Mouse (Mus musculus): Measurements from ENCODE around the gene Mtcp1. TPM values are rescaled to one million over a fixed set of nuclear protein-coding genes. Genes with fewer than 3 reads are reported as not detected.

Mtcp1 gene
- 9.0 and 10.6 TPM in 2 replicates for polyA plus RNA-seq (2015; fragmentation: Nextera tagmentation; extraction: Ambion mirVana)

DNA sequence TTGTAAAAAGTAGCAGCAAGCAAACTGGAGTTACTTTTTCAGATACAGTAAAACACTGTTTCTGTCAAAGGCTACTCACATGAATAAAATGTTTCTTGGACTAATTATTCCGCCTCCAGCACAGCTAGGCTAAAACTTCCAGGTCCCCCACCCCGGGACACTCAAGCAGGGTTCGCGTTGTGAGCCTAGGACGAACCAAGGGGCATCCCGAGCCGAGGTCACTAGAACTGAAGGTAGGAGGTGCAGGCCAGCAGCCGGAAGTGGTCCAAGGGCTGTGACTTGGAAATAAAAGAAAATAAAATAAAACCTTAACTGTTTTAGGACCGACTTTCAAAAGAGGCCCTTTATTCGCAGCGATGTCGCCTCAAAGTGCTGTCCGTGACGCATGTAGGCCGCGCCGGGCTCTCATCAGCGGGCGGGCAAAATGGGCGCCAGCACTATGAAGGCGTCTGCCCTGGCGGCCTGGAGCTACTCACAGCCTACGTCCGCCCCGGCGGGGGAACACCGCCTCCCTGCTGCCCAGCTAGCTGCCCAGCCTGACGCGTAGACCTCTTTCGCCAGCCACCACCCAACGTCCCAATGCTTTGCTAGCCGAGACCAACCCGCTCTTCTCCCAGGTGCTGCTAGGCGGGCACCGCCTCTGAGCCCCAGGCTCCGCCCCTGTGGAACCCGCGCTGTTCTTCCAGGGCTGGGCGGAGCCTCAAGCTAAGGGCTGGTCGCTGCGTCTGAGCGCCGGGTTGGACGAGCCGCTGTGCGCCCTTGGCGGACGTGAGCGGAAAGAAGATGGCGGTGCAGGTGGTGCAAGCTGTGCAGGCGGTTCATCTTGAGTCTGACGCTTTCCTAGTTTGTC is at the start of gene Mtcp1, which contains the start of the genes Cmc4 and Brcc3:
Gene Mtcp1 (minus strand): TSS at position 653 of the 850 bp plus-strand sequence.
Gene Cmc4 (minus strand): TSS at position 649 of the 850 bp plus-strand sequence.
Gene Brcc3 (plus strand): TSS at position 693 of the 850 bp plus-strand sequence.
- Histone ChIP-seq H3K27ac (peak within 1 kb of the TSS; percentile 87), H3K4me1 (no peaks in the 10 kb centered on the region), H3K4me3 (replicated peaks) (peak within 1 kb of the TSS; percentile 53), H3K9ac (peak within 1 kb of the TSS; percentile 25; the same call in 1 of the 2 replicates), H3K27me3 (replicated peaks) (no peaks in the 10 kb centered on the region), H3K36me3 (no peaks in the 10 kb centered on the region), H3K4me2 (peak within 1 kb of the TSS; percentile 47), H3K9me3 (no peaks in the 10 kb centered on the region)
- 14% methylated on average over 52 of the region's 52 CpGs for WGBS
- peak; percentile 99 for ATAC-seq (ENCODE audit: insufficient read depth, low FRiP score, low read depth)

DNA sequence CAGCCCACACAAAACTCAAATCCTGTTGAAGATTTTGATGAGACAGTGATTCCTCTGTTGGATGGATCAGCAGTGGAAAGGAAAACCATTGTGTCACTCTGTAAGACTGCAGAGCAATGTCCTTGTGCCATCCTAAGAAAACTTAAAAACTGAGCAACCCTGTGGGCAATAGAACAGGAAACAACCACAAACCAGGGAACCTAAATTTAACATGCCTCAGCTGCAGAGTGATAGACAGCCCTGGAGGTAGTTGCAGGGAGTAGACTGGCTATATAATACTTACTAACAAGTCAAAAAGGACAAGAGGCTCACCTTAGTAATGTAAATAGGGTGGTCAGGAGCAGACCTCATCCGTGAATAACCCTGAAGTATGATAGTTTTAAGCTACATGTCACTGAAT is 38.2 kb upstream of the Mtcp1 start:
- WGBS = 85% methylated on average over 1 of the region's 1 CpGs
- no peak overlapping the region for H3K9ac ChIP-seq
- H3K4me2 ChIP-seq = no peak overlapping the region
- H3K27ac ChIP-seq = no peak overlapping the region
- no peaks in the 10 kb centered on the region for H3K27me3 ChIP-seq (replicated peaks)
- no peaks in the 10 kb centered on the region for H3K9me3 ChIP-seq
- H3K4me1 ChIP-seq = no peaks in the 10 kb centered on the region
- no peak for ATAC-seq (ENCODE audit: insufficient read depth, low FRiP score, low read depth)
- H3K36me3 ChIP-seq = no peaks in the 10 kb centered on the region
- H3K4me3 ChIP-seq (replicated peaks) = no peak overlapping the region

DNA sequence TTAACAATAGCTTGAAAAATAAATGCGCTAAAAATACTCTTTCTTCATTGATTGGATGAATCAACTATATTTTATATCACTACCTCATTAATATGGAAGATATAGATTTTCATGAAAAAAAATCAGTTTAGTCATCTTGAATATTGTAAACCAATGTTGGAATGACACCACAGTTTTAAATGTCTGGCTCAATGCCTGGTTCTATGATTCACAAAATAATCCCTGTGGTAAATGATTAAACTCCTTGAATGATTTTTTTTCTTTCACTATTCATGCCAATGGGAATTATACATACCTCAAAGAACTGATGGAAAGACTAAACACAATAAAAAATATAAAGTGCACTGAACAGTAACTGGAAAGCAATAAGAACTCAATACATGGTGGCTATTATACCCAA is 6.7 kb downstream of the Mtcp1 start:
- no peak overlapping the region for H3K27ac ChIP-seq
- ATAC-seq (ENCODE audit: insufficient read depth, low FRiP score, low read depth) = no peak
- H3K9me3 ChIP-seq = no peaks in the 10 kb centered on the region
- no peaks in the 10 kb centered on the region for H3K4me1 ChIP-seq
- H3K4me3 ChIP-seq (replicated peaks) = no peak overlapping the region
- no peaks in the 10 kb centered on the region for H3K27me3 ChIP-seq (replicated peaks)
- H3K9ac ChIP-seq = no peak overlapping the region
- WGBS = 97% methylated on average over 1 of the region's 1 CpGs
- no peak overlapping the region for H3K4me2 ChIP-seq
- no peaks in the 10 kb centered on the region for H3K36me3 ChIP-seq

DNA sequence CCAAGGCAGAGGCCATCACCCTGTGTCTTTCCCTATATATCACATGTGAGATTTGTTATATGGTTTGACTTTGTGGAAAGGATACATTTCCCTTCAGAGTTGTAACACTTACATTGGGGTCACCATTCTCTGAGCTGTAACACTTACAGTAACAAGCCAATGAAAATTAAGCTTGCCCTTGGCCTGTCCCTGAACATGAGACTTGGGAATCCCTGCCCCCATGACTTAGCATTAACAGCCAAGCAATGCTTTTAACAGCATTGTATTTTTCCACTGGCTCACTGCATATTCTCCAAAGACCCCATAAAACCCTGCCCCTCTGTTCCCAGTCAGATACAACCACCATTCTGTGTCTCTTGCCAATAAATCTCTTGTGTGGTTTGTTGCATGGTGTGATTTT is 13.0 kb downstream of the Mtcp1 start:
- Histone ChIP-seq H3K4me3 (replicated peaks) (no peak overlapping the region), H3K36me3 (no peaks in the 10 kb centered on the region), H3K4me1 (no peaks in the 10 kb centered on the region), H3K4me2 (no peak overlapping the region), H3K27ac (no peak overlapping the region), H3K9ac (no peak overlapping the region), H3K27me3 (replicated peaks) (no peaks in the 10 kb centered on the region), H3K9me3 (no peaks in the 10 kb centered on the region)
- no peak for ATAC-seq (ENCODE audit: insufficient read depth, low FRiP score, low read depth)

DNA sequence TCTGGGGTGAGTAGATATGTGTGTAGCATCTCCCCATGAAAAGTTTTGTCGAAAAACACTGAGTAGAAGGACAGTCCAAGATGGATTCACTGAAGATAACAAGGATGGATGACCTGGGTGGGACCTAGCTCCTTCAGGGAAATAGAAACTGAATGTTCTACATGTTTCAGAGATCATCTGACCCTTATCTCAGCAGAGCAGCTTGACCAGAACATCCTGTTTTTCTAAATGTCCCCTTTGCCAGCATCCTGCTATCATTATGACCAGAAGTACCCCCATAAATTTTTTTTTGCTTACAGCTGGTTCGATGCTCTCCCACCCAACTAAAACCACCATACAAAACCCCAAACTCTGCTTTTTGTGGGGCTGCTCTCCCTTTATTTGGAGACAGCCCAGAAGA is 13.7 kb downstream of the Mtcp1 start:
- no peak overlapping the region for H3K4me3 ChIP-seq (replicated peaks)
- H3K9me3 ChIP-seq = no peaks in the 10 kb centered on the region
- no peaks in the 10 kb centered on the region for H3K36me3 ChIP-seq
- H3K9ac ChIP-seq = no peak overlapping the region
- no peak overlapping the region for H3K4me2 ChIP-seq
- 62% methylated on average over 2 of the region's 2 CpGs for WGBS
- no peaks in the 10 kb centered on the region for H3K4me1 ChIP-seq
- H3K27ac ChIP-seq = no peak overlapping the region
- ATAC-seq (ENCODE audit: insufficient read depth, low FRiP score, low read depth) = no peak
- H3K27me3 ChIP-seq (replicated peaks) = no peaks in the 10 kb centered on the region

DNA sequence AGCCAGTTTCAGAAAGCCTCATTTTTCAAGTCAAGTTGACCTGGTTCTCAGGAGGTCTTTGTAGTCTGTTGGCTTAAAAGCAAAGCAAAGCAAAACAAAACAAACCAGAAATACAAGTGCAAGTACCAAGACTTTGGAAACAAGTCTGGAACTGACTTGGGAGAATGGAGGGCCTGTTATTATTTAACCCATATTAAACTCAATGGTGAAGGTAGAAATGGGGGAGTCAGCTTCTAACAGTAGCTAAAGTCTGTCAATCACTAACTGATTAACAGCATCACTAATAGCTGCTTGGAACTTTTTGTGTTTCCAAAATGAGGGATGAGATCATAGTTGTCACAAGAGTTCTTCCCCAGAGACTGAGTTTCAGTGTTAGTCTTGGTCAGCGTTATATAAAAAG is 16.9 kb downstream of the Mtcp1 start:
- no peaks in the 10 kb centered on the region for H3K9me3 ChIP-seq
- H3K9ac ChIP-seq = no peak overlapping the region
- no peak for ATAC-seq (ENCODE audit: insufficient read depth, low FRiP score, low read depth)
- no peaks in the 10 kb centered on the region for H3K4me1 ChIP-seq
- no peaks in the 10 kb centered on the region for H3K36me3 ChIP-seq
- H3K27me3 ChIP-seq (replicated peaks) = no peaks in the 10 kb centered on the region
- no peak overlapping the region for H3K4me3 ChIP-seq (replicated peaks)
- WGBS = 78% methylated on average over 1 of the region's 1 CpGs
- no peak overlapping the region for H3K27ac ChIP-seq
- H3K4me2 ChIP-seq = no peak overlapping the region

DNA sequence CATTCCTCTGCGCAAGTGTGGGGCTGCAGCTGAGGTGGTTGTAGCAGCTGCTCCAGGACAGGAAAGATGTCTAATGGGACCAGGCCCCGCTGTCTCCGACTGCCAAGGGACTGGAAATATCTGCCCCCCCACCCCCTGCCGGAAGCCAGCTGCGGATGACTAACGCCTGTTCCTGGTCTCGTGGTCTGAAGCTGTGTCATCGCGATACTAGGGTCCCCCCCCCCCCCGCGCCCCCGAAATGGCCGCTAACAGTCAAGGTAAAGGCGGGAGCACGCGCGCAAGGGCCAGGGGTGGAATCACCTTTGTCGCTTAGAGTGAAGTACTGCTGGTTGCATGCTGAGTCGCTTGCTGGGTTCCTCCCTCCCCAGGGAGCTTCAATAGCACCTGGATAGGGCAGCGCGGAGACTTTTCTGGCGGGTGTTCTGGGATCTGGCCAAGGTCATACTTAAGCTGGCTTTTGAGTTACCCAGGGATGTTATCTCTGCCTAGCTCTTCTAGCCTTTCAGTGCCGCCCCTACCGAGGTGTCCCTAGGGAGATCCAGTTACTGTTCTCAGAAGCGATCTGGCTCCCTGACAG is 34.1 kb downstream of the Mtcp1 start, which contains the start of the genes Fundc2 and F8:
Gene Fundc2 (plus strand): TSS at position 205 of the 577 bp plus-strand sequence.
Gene F8 (minus strand): TSS at position 421 of the 577 bp plus-strand sequence.
- Histone ChIP-seq H3K4me2 (peak within 1 kb of the TSS; percentile 45), H3K9ac (0 out of 2 replicates have a peak within 1 kb of the TSS, but pooled peaks have one; percentile 25), H3K4me1 (no peaks in the 10 kb centered on the region), H3K4me3 (replicated peaks) (peak within 1 kb of the TSS; percentile 52), H3K27me3 (replicated peaks) (no peaks in the 10 kb centered on the region), H3K9me3 (no peaks in the 10 kb centered on the region), H3K36me3 (no peaks in the 10 kb centered on the region), H3K27ac (peak within 1 kb of the TSS; percentile 76)
- ATAC-seq (ENCODE audit: insufficient read depth, low FRiP score, low read depth) = peak; percentile 90; the same call in 1 of the 2 replicates
- 11% methylated on average over 24 of the region's 25 CpGs for WGBS

DNA sequence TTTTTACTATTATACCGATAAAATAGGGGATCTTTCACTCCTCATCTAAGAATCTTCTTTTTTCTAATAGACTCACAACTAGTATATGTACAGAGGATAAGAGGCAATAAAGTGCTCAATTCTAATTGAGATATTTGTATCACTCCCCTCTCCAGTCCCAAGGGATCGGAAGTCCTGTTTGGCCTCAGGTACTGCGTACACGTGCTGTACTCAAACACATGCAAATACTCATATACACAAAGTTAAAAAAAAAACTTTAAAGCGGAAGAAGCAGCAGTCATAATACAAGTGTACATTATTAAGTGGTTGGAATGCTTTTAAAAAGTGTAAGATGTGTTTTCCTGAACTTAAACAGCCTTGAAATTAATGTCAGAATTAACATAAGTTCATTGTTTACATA is 34.7 kb downstream of the Mtcp1 start:
- Histone ChIP-seq H3K4me2 (peak overlapping the region; percentile 45), H3K27me3 (replicated peaks) (no peaks in the 10 kb centered on the region), H3K4me3 (replicated peaks) (peak overlapping the region; percentile 52), H3K36me3 (no peaks in the 10 kb centered on the region), H3K27ac (no peak overlapping the region), H3K4me1 (no peaks in the 10 kb centered on the region), H3K9me3 (no peaks in the 10 kb centered on the region), H3K9ac (no peak overlapping the region)
- 68% methylated on average over 5 of the region's 5 CpGs for WGBS
- no peak for ATAC-seq (ENCODE audit: insufficient read depth, low FRiP score, low read depth)

DNA sequence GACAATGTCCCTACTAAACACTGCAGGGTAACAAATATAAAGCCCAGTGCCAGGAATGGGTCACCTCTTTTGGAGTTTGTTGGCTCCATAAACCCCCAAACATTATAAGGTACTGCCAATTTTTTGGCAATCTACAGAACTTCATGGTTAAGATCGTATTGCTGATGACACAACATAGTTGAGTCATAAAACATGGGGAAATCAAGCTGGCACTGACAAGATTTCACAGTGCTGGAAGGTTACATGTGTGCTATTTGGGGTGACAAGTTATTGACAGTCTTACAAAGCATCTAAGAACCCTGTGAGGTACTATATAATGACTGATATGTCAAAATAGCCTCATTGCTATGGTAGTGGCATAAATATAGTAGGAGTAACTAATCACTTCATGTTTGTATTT is 35.2 kb downstream of the Mtcp1 start:
- Histone ChIP-seq H3K4me1 (no peaks in the 10 kb centered on the region), H3K27ac (no peak overlapping the region), H3K4me3 (replicated peaks) (no peak overlapping the region), H3K9me3 (no peaks in the 10 kb centered on the region), H3K27me3 (replicated peaks) (no peaks in the 10 kb centered on the region), H3K9ac (no peak overlapping the region), H3K36me3 (no peaks in the 10 kb centered on the region), H3K4me2 (no peak overlapping the region)
- WGBS = 84% methylated on average over 1 of the region's 1 CpGs
- ATAC-seq (ENCODE audit: insufficient read depth, low FRiP score, low read depth) = no peak

DNA sequence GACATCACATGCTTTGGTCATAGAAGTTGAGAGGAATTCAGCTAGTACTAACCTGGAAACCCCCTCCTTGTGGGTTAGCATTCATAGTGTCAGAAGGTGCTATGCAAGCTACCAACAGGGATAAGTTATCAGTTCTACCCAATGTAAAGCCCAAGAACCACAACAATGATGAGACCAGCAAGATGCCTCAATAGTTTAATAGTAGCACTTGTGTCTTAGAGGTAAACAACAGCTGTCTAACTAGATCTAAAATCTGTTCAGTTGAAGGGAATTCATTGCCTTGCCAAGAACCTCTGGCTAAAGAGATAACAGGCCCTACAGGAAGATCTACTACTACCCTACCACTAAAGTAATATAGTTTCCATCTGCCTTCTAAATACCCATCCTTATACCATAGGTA is 39.6 kb downstream of the Mtcp1 start:
- no peaks in the 10 kb centered on the region for H3K27me3 ChIP-seq (replicated peaks)
- H3K27ac ChIP-seq = no peak overlapping the region
- H3K4me1 ChIP-seq = no peaks in the 10 kb centered on the region
- no peak overlapping the region for H3K4me2 ChIP-seq
- ATAC-seq (ENCODE audit: insufficient read depth, low FRiP score, low read depth) = no peak
- no peak overlapping the region for H3K4me3 ChIP-seq (replicated peaks)
- H3K9ac ChIP-seq = no peak overlapping the region
- H3K36me3 ChIP-seq = no peaks in the 10 kb centered on the region
- H3K9me3 ChIP-seq = no peaks in the 10 kb centered on the region

DNA sequence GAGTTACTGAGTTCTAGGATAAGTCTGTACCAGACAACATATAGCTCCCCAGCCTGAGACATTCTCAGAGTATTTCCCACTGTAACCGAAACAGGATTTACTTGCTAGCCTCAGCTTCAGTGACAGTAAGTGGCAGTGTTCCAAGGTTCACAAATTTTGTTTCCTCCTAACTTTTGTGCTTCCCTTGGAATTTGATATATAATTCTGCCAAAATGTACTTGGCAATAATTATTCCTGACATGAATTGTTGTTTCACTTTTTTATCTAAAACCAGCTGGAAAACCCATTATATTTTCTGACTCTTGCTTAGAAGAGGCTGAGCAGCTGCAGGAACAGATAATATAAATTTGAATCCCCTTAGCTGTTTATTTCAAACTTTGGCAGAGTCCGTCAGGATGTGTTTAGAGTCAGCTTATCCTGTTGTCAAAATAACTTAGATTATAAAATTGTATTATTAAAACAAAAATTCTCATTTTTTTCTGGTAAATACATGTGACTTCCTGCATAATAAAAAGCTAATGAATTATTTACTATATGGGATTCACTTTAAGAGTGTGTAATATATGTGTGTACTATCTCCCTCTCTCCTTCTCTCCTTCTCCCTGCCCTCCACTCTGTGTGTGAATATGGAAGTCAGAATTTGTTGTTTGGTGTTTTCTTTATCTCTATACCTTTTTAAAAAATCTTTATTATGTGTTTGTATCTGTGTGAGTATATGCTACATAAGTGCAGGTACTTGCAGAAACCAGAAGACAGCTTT is 43.5 kb downstream of the Mtcp1 start:
- WGBS = 46% methylated on average over 2 of the region's 2 CpGs
- H3K9ac ChIP-seq = no peak overlapping the region
- H3K4me3 ChIP-seq (replicated peaks) = no peak overlapping the region
- no peaks in the 10 kb centered on the region for H3K9me3 ChIP-seq
- no peaks in the 10 kb centered on the region for H3K27me3 ChIP-seq (replicated peaks)
- no peak overlapping the region for H3K4me2 ChIP-seq
- H3K36me3 ChIP-seq = no peaks in the 10 kb centered on the region
- H3K4me1 ChIP-seq = no peaks in the 10 kb centered on the region
- ATAC-seq (ENCODE audit: insufficient read depth, low FRiP score, low read depth) = no peak
- no peak overlapping the region for H3K27ac ChIP-seq

DNA sequence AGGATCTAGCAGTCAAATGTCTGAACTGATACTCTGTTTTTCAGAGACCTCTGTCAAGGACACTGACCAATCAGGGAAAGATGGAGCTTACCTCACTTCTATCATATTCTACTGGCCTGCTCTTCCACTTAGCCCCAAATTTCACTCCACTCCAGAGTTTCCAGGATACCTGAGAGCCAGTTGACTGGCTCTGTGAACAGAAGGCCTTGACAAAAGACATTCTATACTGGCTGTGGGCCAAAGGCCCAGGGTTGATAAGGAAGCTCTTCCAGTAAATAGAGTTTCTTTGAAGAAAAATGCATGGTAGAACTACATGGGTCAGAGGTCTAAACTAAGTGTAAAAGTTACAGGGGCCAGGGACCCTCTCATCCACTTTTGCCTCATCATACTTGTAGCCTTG is 46.2 kb downstream of the Mtcp1 start:
- no peak overlapping the region for H3K4me2 ChIP-seq
- no peak overlapping the region for H3K4me3 ChIP-seq (replicated peaks)
- no peaks in the 10 kb centered on the region for H3K36me3 ChIP-seq
- no peaks in the 10 kb centered on the region for H3K27me3 ChIP-seq (replicated peaks)
- H3K27ac ChIP-seq = no peak overlapping the region
- no peak overlapping the region for H3K9ac ChIP-seq
- H3K9me3 ChIP-seq = no peaks in the 10 kb centered on the region
- no peaks in the 10 kb centered on the region for H3K4me1 ChIP-seq
- ATAC-seq (ENCODE audit: insufficient read depth, low FRiP score, low read depth) = no peak
